Mouse (Mus musculus): ENCODE results near the gene Nudt1. TPM values are rescaled to one million over a fixed set of nuclear protein-coding genes. Genes with fewer than 3 reads are reported as not detected.
A peak's percentile ranks its signal among the peaks of the same experiment; 100 is the strongest.

The Nudt1 gene
- polyA plus RNA-seq (2016; fragmentation: Nextera tagmentation; extraction: Ambion mirVana): 57.4 TPM in 2 replicates

GRCm38 (mm10) chr5:140321042-140321755 is at the start of gene Nudt1, which contains the start of gene Mad1l1:
Nudt1 (plus strand) TSS chr5:140321656.
Mad1l1 (minus strand) TSS chr5:140321552.
- peaks cover 37% of the 10 kb centered on the region for H3K36me3 ChIP-seq (replicated peaks)
- H3K4me3 ChIP-seq: peak within 1 kb of the TSS; percentile 83
- H3K9me3 ChIP-seq: no peaks in the 10 kb centered on the region
- H3K27me3 ChIP-seq (ENCODE audit: poor library complexity, severe bottlenecking): no peaks in the 10 kb centered on the region
- DNase-seq (ENCODE audit: extremely low spot score, low spot score): peak; percentile 91
- peaks cover 23% of the 10 kb centered on the region for H3K4me1 ChIP-seq
- peak within 1 kb of the TSS; percentile 97 for H3K27ac ChIP-seq
- WGBS: under 1% methylated on average over 60 of the region's 60 CpGs

- peaks cover 70% of the 10 kb centered on the region for H3K36me3 ChIP-seq (replicated peaks)
- no peak for DNase-seq (ENCODE audit: extremely low spot score, low spot score)
- 89% methylated on average over 6 of the region's 6 CpGs for WGBS
These were observed 44.7 kb upstream of the Nudt1 start for GRCm38 (mm10) chr5:140276779-140277178.

GRCm38 (mm10) chr5:140280205-140280604 is 41.3 kb upstream of the Nudt1 start:
- H3K4me3 ChIP-seq: no peak overlapping the region
- H3K27me3 ChIP-seq (ENCODE audit: poor library complexity, severe bottlenecking): no peaks in the 10 kb centered on the region
- H3K36me3 ChIP-seq (replicated peaks): peaks cover 82% of the 10 kb centered on the region
- H3K9me3 ChIP-seq: no peaks in the 10 kb centered on the region
- H3K27ac ChIP-seq: no peak overlapping the region
- no peaks in the 10 kb centered on the region for H3K4me1 ChIP-seq
- no peak for DNase-seq (ENCODE audit: extremely low spot score, low spot score)
- WGBS: 88% methylated on average over 9 of the region's 9 CpGs

More at GRCm38 (mm10) chr5:140276779-140277178, 44.7 kb upstream of the Nudt1 start:
- no peaks in the 10 kb centered on the region for H3K27me3 ChIP-seq (ENCODE audit: poor library complexity, severe bottlenecking)
- no peaks in the 10 kb centered on the region for H3K4me1 ChIP-seq
- no peak overlapping the region for H3K27ac ChIP-seq
- H3K4me3 ChIP-seq: no peak overlapping the region
- no peaks in the 10 kb centered on the region for H3K9me3 ChIP-seq

GRCm38 (mm10) chr5:140282376-140282775 is 39.1 kb upstream of the Nudt1 start:
- H3K27me3 ChIP-seq (ENCODE audit: poor library complexity, severe bottlenecking): no peaks in the 10 kb centered on the region
- no peaks in the 10 kb centered on the region for H3K4me1 ChIP-seq
- no peaks in the 10 kb centered on the region for H3K9me3 ChIP-seq
- WGBS: 82% methylated on average over 8 of the region's 8 CpGs
- no peak for DNase-seq (ENCODE audit: extremely low spot score, low spot score)
- H3K27ac ChIP-seq: no peak overlapping the region
- H3K36me3 ChIP-seq (replicated peaks): peaks cover 83% of the 10 kb centered on the region
- H3K4me3 ChIP-seq: no peak overlapping the region

- Histone ChIP-seq H3K27me3 (ENCODE audit: poor library complexity, severe bottlenecking) (no peaks in the 10 kb centered on the region), H3K36me3 (replicated peaks) (peaks cover 83% of the 10 kb centered on the region), H3K9me3 (no peaks in the 10 kb centered on the region), H3K4me3 (no peak overlapping the region), H3K27ac (no peak overlapping the region), H3K4me1 (no peaks in the 10 kb centered on the region)
- DNase-seq (ENCODE audit: extremely low spot score, low spot score): no peak
- 96% methylated on average over 3 of the region's 3 CpGs for WGBS
These were observed 38.6 kb upstream of the Nudt1 start for GRCm38 (mm10) chr5:140282900-140283299.

- 96% methylated on average over 2 of the region's 2 CpGs for WGBS
- H3K27ac ChIP-seq: no peak overlapping the region
- H3K36me3 ChIP-seq (replicated peaks): peaks cover 84% of the 10 kb centered on the region
These were observed 37.4 kb upstream of the Nudt1 start for GRCm38 (mm10) chr5:140284011-140284410.

GRCm38 (mm10) chr5:140284761-140285160 is 36.7 kb upstream of the Nudt1 start:
- peaks cover 84% of the 10 kb centered on the region for H3K36me3 ChIP-seq (replicated peaks)
- 83% methylated on average over 2 of the region's 2 CpGs for WGBS
- H3K27ac ChIP-seq: no peak overlapping the region

More at GRCm38 (mm10) chr5:140284011-140284410, 37.4 kb upstream of the Nudt1 start:
- DNase-seq (ENCODE audit: extremely low spot score, low spot score): no peak
- H3K4me1 ChIP-seq: no peaks in the 10 kb centered on the region
- no peaks in the 10 kb centered on the region for H3K9me3 ChIP-seq
- H3K4me3 ChIP-seq: no peak overlapping the region
- H3K27me3 ChIP-seq (ENCODE audit: poor library complexity, severe bottlenecking): no peaks in the 10 kb centered on the region

GRCm38 (mm10) chr5:140288287-140288686 is 33.2 kb upstream of the Nudt1 start:
- WGBS: 90% methylated on average over 3 of the region's 3 CpGs
- H3K4me1 ChIP-seq: no peaks in the 10 kb centered on the region
- peaks cover 92% of the 10 kb centered on the region for H3K36me3 ChIP-seq (replicated peaks)
- DNase-seq (ENCODE audit: extremely low spot score, low spot score): no peak
- no peak overlapping the region for H3K4me3 ChIP-seq
- H3K27ac ChIP-seq: no peak overlapping the region
- H3K9me3 ChIP-seq: no peaks in the 10 kb centered on the region
- no peaks in the 10 kb centered on the region for H3K27me3 ChIP-seq (ENCODE audit: poor library complexity, severe bottlenecking)

More at GRCm38 (mm10) chr5:140284761-140285160, 36.7 kb upstream of the Nudt1 start:
- no peaks in the 10 kb centered on the region for H3K27me3 ChIP-seq (ENCODE audit: poor library complexity, severe bottlenecking)
- no peak overlapping the region for H3K4me3 ChIP-seq
- no peaks in the 10 kb centered on the region for H3K4me1 ChIP-seq
- DNase-seq (ENCODE audit: extremely low spot score, low spot score): no peak
- no peaks in the 10 kb centered on the region for H3K9me3 ChIP-seq

GRCm38 (mm10) chr5:140289161-140289560 is 32.3 kb upstream of the Nudt1 start:
- WGBS: 95% methylated on average over 2 of the region's 2 CpGs
- Histone ChIP-seq H3K27me3 (ENCODE audit: poor library complexity, severe bottlenecking) (no peaks in the 10 kb centered on the region), H3K4me3 (no peak overlapping the region), H3K4me1 (no peaks in the 10 kb centered on the region), H3K9me3 (no peaks in the 10 kb centered on the region), H3K36me3 (replicated peaks) (peaks cover 92% of the 10 kb centered on the region), H3K27ac (no peak overlapping the region)
- DNase-seq (ENCODE audit: extremely low spot score, low spot score): no peak

GRCm38 (mm10) chr5:140292152-140292551 is 29.3 kb upstream of the Nudt1 start:
- Histone ChIP-seq H3K36me3 (replicated peaks) (peaks cover 93% of the 10 kb centered on the region), H3K27ac (no peak overlapping the region), H3K4me3 (no peak overlapping the region), H3K4me1 (no peaks in the 10 kb centered on the region), H3K9me3 (no peaks in the 10 kb centered on the region), H3K27me3 (ENCODE audit: poor library complexity, severe bottlenecking) (no peaks in the 10 kb centered on the region)
- 97% methylated on average over 1 of the region's 1 CpGs for WGBS
- peak; percentile 33 for DNase-seq (ENCODE audit: extremely low spot score, low spot score)

- no peak overlapping the region for H3K4me3 ChIP-seq
- 88% methylated on average over 4 of the region's 4 CpGs for WGBS
- no peak overlapping the region for H3K27ac ChIP-seq
- no peak for DNase-seq (ENCODE audit: extremely low spot score, low spot score)
- H3K27me3 ChIP-seq (ENCODE audit: poor library complexity, severe bottlenecking): no peaks in the 10 kb centered on the region
- no peaks in the 10 kb centered on the region for H3K4me1 ChIP-seq
- peaks cover 94% of the 10 kb centered on the region for H3K36me3 ChIP-seq (replicated peaks)
- no peaks in the 10 kb centered on the region for H3K9me3 ChIP-seq
These were observed 23.2 kb upstream of the Nudt1 start for GRCm38 (mm10) chr5:140298291-140298690.

- peaks cover 100% of the 10 kb centered on the region for H3K36me3 ChIP-seq (replicated peaks)
- no peaks in the 10 kb centered on the region for H3K27me3 ChIP-seq (ENCODE audit: poor library complexity, severe bottlenecking)
- no peak for DNase-seq (ENCODE audit: extremely low spot score, low spot score)
- WGBS: 90% methylated on average over 8 of the region's 8 CpGs
- H3K4me1 ChIP-seq: no peaks in the 10 kb centered on the region
- H3K9me3 ChIP-seq: no peaks in the 10 kb centered on the region
- no peak overlapping the region for H3K4me3 ChIP-seq
- H3K27ac ChIP-seq: no peak overlapping the region
These were observed 15.4 kb upstream of the Nudt1 start for GRCm38 (mm10) chr5:140306016-140306415.

GRCm38 (mm10) chr5:140307602-140308001 is 13.9 kb upstream of the Nudt1 start:
- WGBS: 95% methylated on average over 14 of the region's 14 CpGs
- no peaks in the 10 kb centered on the region for H3K4me1 ChIP-seq
- H3K27ac ChIP-seq: no peak overlapping the region
- no peaks in the 10 kb centered on the region for H3K27me3 ChIP-seq (ENCODE audit: poor library complexity, severe bottlenecking)
- no peaks in the 10 kb centered on the region for H3K9me3 ChIP-seq
- no peak for DNase-seq (ENCODE audit: extremely low spot score, low spot score)
- peaks cover 100% of the 10 kb centered on the region for H3K36me3 ChIP-seq (replicated peaks)
- no peak overlapping the region for H3K4me3 ChIP-seq

Measured in forebrain, embryonic 10.5 days (tissue).